Mouse (Mus musculus): Measurements from ENCODE around the gene Ppm1f. TPM values are rescaled to one million over a fixed set of nuclear protein-coding genes. Genes with fewer than 3 reads are reported as not detected.
"Not testable (repeated sequence)": the region's sequence is repeated elsewhere in the genome, so short reads cannot be mapped to it uniquely, and the experiment has no call there.

Ppm1f gene
- total RNA-seq, 2 experiments from 2014 or later = 29.2 to 31.6 TPM

- no peak for DNase-seq (ENCODE audit: low spot score in 2 of 2)
These were observed 11.5 kb downstream of the Ppm1f start for GRCm38 (mm10) chr16:16907799-16908198.

- DNase-seq (ENCODE audit: low spot score in 2 of 2) = peak; percentile 80 to 82
These were observed 15.7 kb downstream of the Ppm1f start for GRCm38 (mm10) chr16:16911641-16912597.

- DNase-seq (ENCODE audit: low spot score in 2 of 2) = no peak
These were observed 17.2 kb downstream of the Ppm1f start for GRCm38 (mm10) chr16:16913440-16913839.

- peak in 1 of 2 experiments; percentile 57 for DNase-seq (ENCODE audit: low spot score in 2 of 2)
These were observed 22.3 kb downstream of the Ppm1f start for GRCm38 (mm10) chr16:16918441-16919117.

GRCm38 (mm10) chr16:16921021-16921435 lies 24.8 kb downstream of the Ppm1f start:
- DNase-seq (ENCODE audit: low spot score in 2 of 2) = no peak

GRCm38 (mm10) chr16:16924481-16924880 lies 28.2 kb downstream of the Ppm1f start:
- no peak for DNase-seq (ENCODE audit: low spot score in 2 of 2)

GRCm38 (mm10) chr16:16926536-16926935 lies 30.3 kb downstream of the Ppm1f start:
- DNase-seq (ENCODE audit: low spot score in 2 of 2) = no peak

- not testable (repeated sequence) for DNase-seq (ENCODE audit: low spot score in 2 of 2)
These were observed 32.6 kb downstream of the Ppm1f start for GRCm38 (mm10) chr16:16928908-16929307.

- no peak for DNase-seq (ENCODE audit: low spot score in 2 of 2)
These were observed 34.1 kb downstream of the Ppm1f start for GRCm38 (mm10) chr16:16930326-16930725.

GRCm38 (mm10) chr16:16930810-16931296 lies 34.6 kb downstream of the Ppm1f start:
- peak; percentile 73 to 88 for DNase-seq (ENCODE audit: low spot score in 2 of 2)

GRCm38 (mm10) chr16:16939543-16939942 lies 43.3 kb downstream of the Ppm1f start:
- no peak for DNase-seq (ENCODE audit: low spot score in 2 of 2)

GRCm38 (mm10) chr16:16941078-16941477 lies 44.8 kb downstream of the Ppm1f start:
- DNase-seq (ENCODE audit: low spot score in 2 of 2) = no peak

GRCm38 (mm10) chr16:16958575-16958974 lies 62.3 kb downstream of the Ppm1f start:
- DNase-seq (ENCODE audit: low spot score in 2 of 2) = no peak

- DNase-seq (ENCODE audit: low spot score in 2 of 2) = no peak
These were observed 63.6 kb downstream of the Ppm1f start for GRCm38 (mm10) chr16:16959907-16960306.

GRCm38 (mm10) chr16:16965149-16965548 lies 68.9 kb downstream of the Ppm1f start:
- no peak for DNase-seq (ENCODE audit: low spot score in 2 of 2)

GRCm38 (mm10) chr16:16966290-16966689 lies 70.0 kb downstream of the Ppm1f start:
- no peak for DNase-seq (ENCODE audit: low spot score in 2 of 2)

Other genes with a start within 250 kb of the Ppm1f start
- gene Olfr19, start 220.1 kb upstream of the Ppm1f start, total RNA-seq (2021) = not detected
- gene Spag6l, start 67.0 kb upstream of the Ppm1f start, total RNA-seq (2021) = 10 to 100 TPM; 11.3 to 13.6 TPM
- not detected for gene Igll1, start 32.5 kb upstream of the Ppm1f start, total RNA-seq (2021)
- gene Top3b, start 25.7 kb upstream of the Ppm1f start, total RNA-seq (2021) = 10 to 100 TPM; 57.9 to 67.3 TPM
- 1 to 10 TPM in 1 of 2 experiments, not detected in 1; 1.8 TPM for gene Vpreb1, start 25.6 kb upstream of the Ppm1f start, total RNA-seq (2021)
- 100 to 1,000 TPM; 453 to 458 TPM for gene Mapk1, start 86.9 kb downstream of the Ppm1f start, total RNA-seq (2021)
- 10 to 100 TPM; 40.6 to 50.1 TPM for gene Ypel1, start 173.2 kb downstream of the Ppm1f start, total RNA-seq (2021)
- 10 to 100 TPM; 89.8 to 89.9 TPM for gene Ppil2, start 214.8 kb downstream of the Ppm1f start, total RNA-seq (2021)
- 1 to 10 TPM in 1 of 2 experiments, under 1 TPM in 1; 0.97 to 1.2 TPM for gene 2610318N02Rik, start 228.7 kb downstream of the Ppm1f start, total RNA-seq (2021)
- 10 to 100 TPM; 15.8 to 24.9 TPM for gene Sdf2l1, start 235.9 kb downstream of the Ppm1f start, total RNA-seq (2021)
- gene Ydjc, start 248.2 kb downstream of the Ppm1f start, total RNA-seq (2021) = 10 to 100 TPM; 33.6 to 34.8 TPM